17 mouse cellular contexts compared by ENCODE assay signal in the genomic region with DNA sequence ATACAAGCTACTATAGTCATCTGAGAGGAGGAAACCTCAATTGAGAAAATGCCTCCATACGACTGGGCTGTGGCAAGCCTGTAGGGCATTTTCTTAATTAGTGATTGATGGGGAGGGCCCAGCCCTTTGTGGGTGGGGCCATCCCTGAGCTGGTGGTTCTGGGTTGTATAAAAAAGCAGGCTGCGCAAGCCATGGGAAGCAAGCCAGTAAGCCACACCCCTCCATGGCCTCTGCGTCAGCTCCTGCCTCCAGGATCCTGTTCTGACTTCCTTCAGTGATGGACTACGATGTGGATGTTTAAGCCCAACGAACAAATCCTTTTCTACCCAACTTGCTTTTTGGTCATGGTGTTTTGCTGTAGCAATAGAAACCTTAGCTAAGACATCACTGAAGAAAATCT. TPM values are rescaled to one million over a fixed set of nuclear protein-coding genes. Genes with fewer than 3 reads are reported as not detected.
DNase-seq lines count a peak whose midpoint lies in the region; ATAC-seq lines count a peak whose summit lies in the region.
"Had no signal": no experiment of that assay in that cellular context is flagged by ENCODE, and none has a peak within 500 bp of the region (broad histone marks: within the 10 kb centered on the region; RNA-seq: fewer than 3 reads in every experiment).

No protein-coding gene starts in this region.

- no peak overlapping the region for H3K4me2 ChIP-seq in heart, embryonic 11.5 days
- H3K4me2 ChIP-seq: embryonic facial prominence, embryonic 12.5 days; lung, embryonic 15.5 days; midbrain, embryonic 13.5 days; neural tube, embryonic 12.5 days had no signal

- no peak overlapping the region for H3K27ac ChIP-seq in heart, embryonic 11.5 days (ENCODE audit: low read depth, low read length)
- H3K27ac ChIP-seq: embryonic facial prominence, embryonic 12.5 days; forebrain, embryonic 10.5 days; hindbrain, embryonic 10.5 days; left cerebral cortex, adult 2 months; lung, embryonic 15.5 days; midbrain, embryonic 13.5 days; neural tube, embryonic 12.5 days had no signal

- no peak overlapping the region for H3K4me3 ChIP-seq in heart, embryonic 11.5 days (ENCODE audit: low read depth, low read length)
- H3K4me3 ChIP-seq: embryonic facial prominence, embryonic 12.5 days; forebrain, embryonic 10.5 days; hindbrain, embryonic 10.5 days; left cerebral cortex, adult 2 months; lung, embryonic 15.5 days; midbrain, embryonic 13.5 days; neural tube, embryonic 12.5 days had no signal

- no peak overlapping the region for H3K9ac ChIP-seq in heart, embryonic 11.5 days (ENCODE audit: low read depth, low read length)
- H3K9ac ChIP-seq: embryonic facial prominence, embryonic 12.5 days; lung, embryonic 15.5 days; midbrain, embryonic 13.5 days; neural tube, embryonic 12.5 days had no signal

- no peaks in the 10 kb centered on the region for H3K27me3 ChIP-seq in heart, embryonic 11.5 days (ENCODE audit: control insufficient read depth, insufficient read depth, low read length)
- H3K27me3 ChIP-seq: embryonic facial prominence, embryonic 12.5 days; lung, embryonic 15.5 days had no signal

- H3K9me3 ChIP-seq in heart, embryonic 11.5 days (replicated peaks; ENCODE audit: control insufficient read depth, low read length): no peaks in the 10 kb centered on the region
- H3K9me3 ChIP-seq: embryonic facial prominence, embryonic 12.5 days; forebrain, embryonic 10.5 days; hindbrain, embryonic 10.5 days; lung, embryonic 15.5 days; midbrain, embryonic 13.5 days; neural tube, embryonic 12.5 days had no signal

- intact Hi-C loops in heart, postnatal 25 days (cut with DNase I): no loop called here

- no peaks in the 10 kb centered on the region for H3K36me3 ChIP-seq in heart, embryonic 11.5 days (ENCODE audit: control insufficient read depth, insufficient read depth, low read length)
- H3K36me3 ChIP-seq: embryonic facial prominence, embryonic 12.5 days; forebrain, embryonic 10.5 days; hindbrain, embryonic 10.5 days; lung, embryonic 15.5 days; midbrain, embryonic 13.5 days; neural tube, embryonic 12.5 days had no signal

- ATAC-seq in heart, embryonic 11.5 days (replicated peaks; ENCODE audit: insufficient number of reproducible peaks, low FRiP score, low TSS enrichment): no peak
- ATAC-seq: midbrain, embryonic 13.5 days had no signal

- whole genome bisulfite sequencing in heart, embryonic 11.5 days (ENCODE audit: insufficient replicate concordance): 60% methylated on average over 5 of the region's 5 CpGs

- peak; percentile 98 for DNase-seq in heart, adult 11 months
- DNase-seq in urinary bladder, postnatal 14 days (ENCODE audit: low spot score): peak; percentile 69
- no peak for DNase-seq in urinary bladder, adult 2 months (ENCODE audit: low spot score)
- peak; percentile 56 for DNase-seq in heart, postnatal 25 days (ENCODE audit: low spot score)
- peak; percentile 48 for DNase-seq in skeletal muscle tissue, adult 2 months (ENCODE audit: low read depth, low spot score)
- no peak for DNase-seq in testis, postnatal 10 days (ENCODE audit: low spot score)
- no peak for DNase-seq in layer of hippocampus, adult 9-10 months (ENCODE audit: low spot score)
- DNase-seq: cerebellum, postnatal 14 days had no signal

- H3K4me1 ChIP-seq in heart, embryonic 11.5 days (ENCODE audit: control insufficient read depth, insufficient read depth, low read length): peaks cover 11% of the 10 kb centered on the region

RNA-seq across cellular contexts. Expression of gene Wnt7b, which starts 21.1 kb away (rescaled TPM):
- polyA plus RNA-seq in heart, embryonic 11.5 days (2014; fragmentation: Nextera tagmentation; extraction: Ambion mirVana): 0.52 and 1.5 TPM in 2 replicates
- polyA plus RNA-seq in urinary bladder, adult 2 months (2012; rRNA removed): 15.3 and 15.9 TPM in 2 replicates
- under 1 TPM; 0.13 to 0.17 TPM for total RNA-seq in heart, postnatal 25 days (2021)
- total RNA-seq: MEL had no signal

Comparison
In these comparisons a context has a peak if more than half of its experiments do, and no peak if none do; other contexts are left out.
1. DNase-seq: peak in heart, adult 11 months (single experiment), urinary bladder, postnatal 14 days (single experiment), heart, postnatal 25 days (single experiment) and skeletal muscle tissue, adult 2 months (single experiment); none in urinary bladder, adult 2 months (single experiment), testis, postnatal 10 days (single experiment) and layer of hippocampus, adult 9-10 months (single experiment).